Mouse (Mus musculus): ENCODE data around the gene Epas1.

GRCm38 (mm10) chr17:86802351-86802985 lies 49.0 kb downstream of the Epas1 start:
- TF ChIP-seq CTCF (IDR thresholded peaks at IDR 0.05; ENCODE audit: borderline replicate concordance, extremely low read depth, insufficient read depth, insufficient read length) (peak; percentile 14; the same call in 1 of the 2 replicates), POLR2A (IDR thresholded peaks at IDR 0.05; ENCODE audit: borderline replicate concordance, extremely low read depth, insufficient read depth, insufficient read length, poor library complexity, severe bottlenecking) (no peak)
